Mouse (Mus musculus) CD4-positive, CD25-positive, alpha-beta regulatory T cell, adult 2 months (primary cell): Measurements from ENCODE around the gene Dcun1d4.

Experiments
- DNase-seq: peaks from one replicate; pipeline ENCODE4 v3.0.0-alpha.2; 2012; ENCODE audit warnings: low read depth, low spot score

Gene Dcun1d4

GRCm38 (mm10) chr5:73587119-73587518 is 106.3 kb downstream of the Dcun1d4 start:
- no peak for DNase-seq

- no peak for DNase-seq
These were observed 118.3 kb downstream of the Dcun1d4 start for GRCm38 (mm10) chr5:73598943-73599695.

- DNase-seq = no peak
These were observed 119.2 kb downstream of the Dcun1d4 start for GRCm38 (mm10) chr5:73599991-73600390.

DNA sequence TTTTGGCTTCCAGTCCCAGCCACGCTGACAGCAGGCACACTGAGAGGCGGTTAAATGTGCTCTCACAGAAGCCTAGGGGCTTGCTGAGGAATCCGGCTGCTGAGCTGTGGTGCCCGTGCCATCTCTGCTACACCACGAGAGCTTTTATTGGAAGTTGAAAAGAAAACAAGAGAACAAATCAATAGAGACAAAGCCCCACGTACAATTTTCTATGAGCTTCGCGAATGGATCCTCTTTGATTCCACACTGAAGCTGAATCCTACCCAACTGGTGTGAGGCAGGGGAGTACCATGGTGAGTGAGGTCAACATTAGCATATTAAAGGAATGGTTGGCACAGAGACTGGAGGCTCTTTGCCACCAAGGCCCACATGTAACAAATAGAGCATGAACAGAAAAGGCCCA is 120.6 kb downstream of the Dcun1d4 start:
- DNase-seq = no peak

DNA sequence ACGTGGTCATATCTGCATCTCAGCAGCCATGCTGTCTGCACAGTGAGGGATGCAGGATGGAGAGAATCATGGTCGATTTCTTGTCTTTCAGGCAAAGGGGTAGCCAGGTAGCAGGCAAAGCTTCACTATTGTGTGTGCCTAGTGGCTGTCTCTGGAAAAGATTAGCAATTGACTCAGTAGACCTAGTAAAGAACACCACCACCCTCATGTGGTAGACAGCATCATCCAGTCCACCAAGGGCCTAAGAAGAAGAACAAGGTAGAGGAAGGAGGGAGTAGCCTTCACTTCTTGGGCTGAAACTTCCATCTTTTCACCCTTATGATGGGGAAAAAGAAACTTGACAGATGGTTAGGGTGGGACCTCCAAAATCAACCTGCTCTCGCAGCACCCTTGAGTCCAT is 122.1 kb downstream of the Dcun1d4 start:
- peak; percentile 25 for DNase-seq

- DNase-seq = no peak
These were observed 123.7 kb downstream of the Dcun1d4 start for GRCm38 (mm10) chr5:73604542-73604941.

- no peak for DNase-seq
These were observed 124.2 kb downstream of the Dcun1d4 start for GRCm38 (mm10) chr5:73604964-73605363.
